14 mouse cellular contexts compared by ENCODE assay signal in genomic region chr11:50621364-50621763, GRCm38 (mm10). TPM values are rescaled to one million over a fixed set of nuclear protein-coding genes. Genes with fewer than 3 reads are reported as not detected.
A peak's percentile ranks its signal among the peaks of the same experiment; 100 is the strongest.
DNase-seq lines count a peak whose midpoint lies in the region; ATAC-seq and TF ChIP-seq lines count a peak whose summit lies in the region.
"Had no signal": no experiment of that assay in that cellular context is flagged by ENCODE, and none has a peak within 500 bp of the region (broad histone marks: within the 10 kb centered on the region; RNA-seq: fewer than 3 reads in every experiment).

No protein-coding gene starts in this region.

- H3K9me3 ChIP-seq in heart, embryonic 15.5 days (replicated peaks), result no peaks in the 10 kb centered on the region
- no peaks in the 10 kb centered on the region for H3K9me3 ChIP-seq in lung, embryonic 16.5 days (ENCODE audit: control insufficient read depth, low read length)
- no peaks in the 10 kb centered on the region for H3K9me3 ChIP-seq in intestine, embryonic 15.5 days
- no peaks in the 10 kb centered on the region for H3K9me3 ChIP-seq in stomach, embryonic 15.5 days
- H3K9me3 ChIP-seq: megakaryocyte, embryonic 14.5 days had no signal

- no peak for ATAC-seq in heart, embryonic 15.5 days (replicated peaks; ENCODE audit: insufficient number of reproducible peaks, insufficient read depth, low FRiP score, low read depth)
- no peak for ATAC-seq in lung, embryonic 16.5 days (ENCODE audit: low read depth)
- no peak for ATAC-seq in intestine, embryonic 15.5 days
- no peak for ATAC-seq in stomach, embryonic 15.5 days (ENCODE audit: insufficient read depth, low FRiP score, low read depth)
- ATAC-seq in erythroid progenitor cell, adult 5-6 weeks (replicated peaks; ENCODE audit: low FRiP score, poor library complexity, severe bottlenecking), result no peak
- ATAC-seq: CD4-positive, CD25-positive, alpha-beta regulatory T cell, adult 4 months had no signal

- TF ChIP-seq POLR2A in lung, adult 2 months (IDR thresholded peaks at IDR 0.05; ENCODE audit: borderline replicate concordance, extremely low read depth, low read depth, low read length), result no peak

- H3K4me1 ChIP-seq in heart, embryonic 15.5 days (replicated peaks), result peaks cover 25% of the 10 kb centered on the region
- H3K4me1 ChIP-seq in lung, embryonic 16.5 days (replicated peaks; ENCODE audit: control insufficient read depth, insufficient read depth, low read length), result peaks cover 31% of the 10 kb centered on the region
- H3K4me1 ChIP-seq in lung, adult 2 months (ENCODE audit: control insufficient read depth, insufficient read depth, low read length), result no peaks in the 10 kb centered on the region
- H3K4me1 ChIP-seq in intestine, embryonic 15.5 days (replicated peaks), result peaks cover 35% of the 10 kb centered on the region
- peaks cover 30% of the 10 kb centered on the region for H3K4me1 ChIP-seq in stomach, embryonic 15.5 days
- H3K4me1 ChIP-seq: megakaryocyte, embryonic 14.5 days had no signal

- no peaks in the 10 kb centered on the region for H3K36me3 ChIP-seq in heart, embryonic 15.5 days
- H3K36me3 ChIP-seq in lung, embryonic 16.5 days (ENCODE audit: control insufficient read depth, insufficient read depth, low read length), result no peaks in the 10 kb centered on the region
- no peaks in the 10 kb centered on the region for H3K36me3 ChIP-seq in intestine, embryonic 15.5 days
- no peaks in the 10 kb centered on the region for H3K36me3 ChIP-seq in stomach, embryonic 15.5 days

- DNase-seq in heart, adult 18-20 months, result no peak
- no peak for DNase-seq in lung, adult 2 months
- DNase-seq in yolk sac, embryonic 10.5 days (ENCODE audit: low spot score), result no peak
- DNase-seq: cerebellum, postnatal 10 days; kidney, postnatal 10 days; thymus, postnatal 4 days had no signal

- WGBS in heart, embryonic 15.5 days, result 65% methylated on average over 5 of the region's 5 CpGs
- 54% methylated on average over 5 of the region's 5 CpGs for WGBS in lung, embryonic 16.5 days
- 51% methylated on average over 5 of the region's 5 CpGs for WGBS in lung, adult 2 months
- 59% methylated on average over 5 of the region's 5 CpGs for WGBS in intestine, embryonic 15.5 days
- WGBS in stomach, embryonic 15.5 days, result 50% methylated on average over 5 of the region's 5 CpGs

- no peak overlapping the region for H3K9ac ChIP-seq in heart, embryonic 15.5 days
- no peak overlapping the region for H3K9ac ChIP-seq in lung, embryonic 16.5 days (ENCODE audit: low read length)
- H3K9ac ChIP-seq in intestine, embryonic 15.5 days, result no peak overlapping the region
- no peak overlapping the region for H3K9ac ChIP-seq in stomach, embryonic 15.5 days
- H3K9ac ChIP-seq: hindbrain, embryonic 14.5 days had no signal

- H3K27me3 ChIP-seq in heart, embryonic 15.5 days, result peaks cover 7% of the 10 kb centered on the region; the same call in 1 of the 2 replicates
- no peaks in the 10 kb centered on the region for H3K27me3 ChIP-seq in lung, embryonic 16.5 days (ENCODE audit: control insufficient read depth, insufficient read depth, low read depth, low read length)
- no peaks in the 10 kb centered on the region for H3K27me3 ChIP-seq in intestine, embryonic 15.5 days (replicated peaks)
- H3K27me3 ChIP-seq in stomach, embryonic 15.5 days (replicated peaks), result no peaks in the 10 kb centered on the region

- H3K27ac ChIP-seq in heart, embryonic 15.5 days, result peak overlapping the region; percentile 72
- H3K27ac ChIP-seq in lung, embryonic 16.5 days (ENCODE audit: low read length), result peak overlapping the region; percentile 87
- H3K27ac ChIP-seq in intestine, embryonic 15.5 days, result peak overlapping the region; percentile 72
- H3K27ac ChIP-seq in stomach, embryonic 15.5 days, result peak overlapping the region; percentile 78
- H3K27ac ChIP-seq: hindbrain, embryonic 14.5 days had no signal

- H3K4me3 ChIP-seq in heart, embryonic 15.5 days, result no peak overlapping the region
- H3K4me3 ChIP-seq in lung, embryonic 16.5 days (ENCODE audit: low read length), result no peak overlapping the region
- H3K4me3 ChIP-seq in lung, adult 2 months (replicated peaks; ENCODE audit: extremely low read depth, low read depth, low read length), result no peak overlapping the region
- H3K4me3 ChIP-seq in intestine, embryonic 15.5 days (replicated peaks), result no peak overlapping the region
- no peak overlapping the region for H3K4me3 ChIP-seq in stomach, embryonic 15.5 days (replicated peaks)
- H3K4me3 ChIP-seq: megakaryocyte, embryonic 14.5 days had no signal

- TF ChIP-seq CTCF in lung, adult 2 months (IDR thresholded peaks at IDR 0.05; ENCODE audit: insufficient read depth, low read length), result no peak

- peak overlapping the region; percentile 33; the same call in 1 of the 2 replicates for H3K4me2 ChIP-seq in heart, embryonic 15.5 days
- H3K4me2 ChIP-seq in lung, embryonic 16.5 days (ENCODE audit: low read depth, low read length), result no peak overlapping the region
- no peak overlapping the region for H3K4me2 ChIP-seq in intestine, embryonic 15.5 days (replicated peaks)
- peak overlapping the region; percentile 42; the same call in 1 of the 2 replicates for H3K4me2 ChIP-seq in stomach, embryonic 15.5 days
- H3K4me2 ChIP-seq: hindbrain, embryonic 14.5 days had no signal

RNA-seq across cellular contexts. Expression of gene Adamts2, which starts 19.5 kb away (rescaled TPM):
- polyA plus RNA-seq in heart, embryonic 15.5 days (2015; fragmentation: Nextera tagmentation; extraction: Ambion mirVana), result 9.7 and 14.7 TPM in 2 replicates
- 1 to 10 TPM; 7.3 to 8.2 TPM for total RNA-seq in heart, adult 18-20 months (2021)
- 14.0 and 16.3 TPM in 2 replicates for polyA plus RNA-seq in lung, embryonic 16.5 days (2015; fragmentation: Nextera tagmentation; extraction: Ambion mirVana)
- polyA plus RNA-seq in lung, adult 2 months (2012; rRNA removed), result 27.4 and 32.8 TPM in 2 replicates
- polyA plus RNA-seq in intestine, embryonic 15.5 days (2015; fragmentation: Nextera tagmentation; extraction: Ambion mirVana), result 8.5 and 9.0 TPM in 2 replicates
- 13.3 and 13.6 TPM in 2 replicates for polyA plus RNA-seq in stomach, embryonic 15.5 days (2015; fragmentation: Nextera tagmentation; extraction: Ambion mirVana)
- 0.36 and 0.42 TPM in 2 replicates for total RNA-seq in erythroid progenitor cell, adult 5-6 weeks (2015; ENCODE audit: low replicate concordance)
- 0.39 TPM in 1 of 2 replicates, not detected in the other for total RNA-seq in erythroid progenitor cell, adult 5-6 weeks (2017; ENCODE audit: low replicate concordance)
- polyA plus RNA-seq: CD4-positive, CD25-positive, alpha-beta regulatory T cell, adult 4 months had no signal

Comparison
In these comparisons a context has a peak if more than half of its experiments do, and no peak if none do; other contexts are left out.
1. H3K4me2 ChIP-seq: peak in heart, embryonic 15.5 days (single experiment) and stomach, embryonic 15.5 days (single experiment); none in lung, embryonic 16.5 days (single experiment) and intestine, embryonic 15.5 days (single experiment).
2. Peak in every context shown above with its lines, with median percentiles within 50 percentile points of each other: H3K27ac ChIP-seq.